Mouse (Mus musculus) stomach, postnatal 0 days (tissue): ENCODE data around the gene Cfap46. TPM values are rescaled to one million over a fixed set of nuclear protein-coding genes. Genes with fewer than 3 reads are reported as not detected.

Source experiments
- ATAC-seq: fragments of 200-750 bp; cut with Nextera tagmentation; 2 replicates; pipeline ENCODE4 v1.8.0; 2017; ENCODE audit not compliant: low FRiP score, low TSS enrichment
- DNase-seq: peaks from one replicate; pipeline ENCODE4 v3.0.0-alpha.2; 2016; ENCODE audit warnings: low spot score
- H3K27ac ChIP-seq: fragments of 300-500 bp; sonication (generic); replicated peaks from 2 replicates; pipeline ENCODE4 v1.5.1; 2014; ENCODE audit warnings: mild to moderate bottlenecking, control low read depth
- H3K27me3 ChIP-seq: fragments of 300-500 bp; sonication (generic); 2 replicates; pipeline ENCODE4 v1.6.1; 2014; ENCODE audit warnings: low read length; ENCODE audit not compliant: control insufficient read depth, insufficient read depth
- H3K36me3 ChIP-seq: fragments of 300-500 bp; sonication (generic); 2 replicates; pipeline ENCODE4 v1.6.1; 2014; ENCODE audit warnings: low read length, mixed read lengths; ENCODE audit not compliant: control insufficient read depth, insufficient read depth
- H3K4me1 ChIP-seq: fragments of 300-500 bp; sonication (generic); replicated peaks from 2 replicates; pipeline ENCODE4 v1.6.1; 2014; ENCODE audit warnings: antibody characterized with exemption; ENCODE audit not compliant: control insufficient read depth, insufficient read depth
- H3K4me2 ChIP-seq: fragments of 300-500 bp; sonication (generic); replicated peaks from 2 replicates; pipeline ENCODE4 v1.6.1; 2014; ENCODE audit warnings: low read depth, mild to moderate bottlenecking, control low read depth, moderate library complexity
- H3K4me3 ChIP-seq: fragments of 300-500 bp; sonication (generic); 2 replicates; pipeline ENCODE4 v1.5.1; 2014; ENCODE audit warnings: low read depth, low read length, control low read depth
- H3K9ac ChIP-seq: fragments of 300-500 bp; sonication (generic); 2 replicates; pipeline ENCODE4 v1.6.1; 2014; ENCODE audit warnings: mild to moderate bottlenecking, low read length, control low read depth, mixed read lengths
- H3K9me3 ChIP-seq: fragments of 300-500 bp; sonication (generic); 2 replicates; pipeline ENCODE4 v1.6.1; 2016; ENCODE audit warnings: low read length; ENCODE audit not compliant: control insufficient read depth
- CTCF ChIP-seq: IDR thresholded peaks from 2 replicates; pipeline ENCODE4 v1.5.1; 2016; ENCODE audit warnings: antibody characterized with exemption, low read depth, mild to moderate bottlenecking, moderate library complexity
- EP300 ChIP-seq: optimal IDR thresholded peaks from 2 replicates; pipeline ENCODE3; 2016; ENCODE audit warnings: antibody characterized with exemption
- WGBS: fragments of 180-500 bp; shearing (Covaris S2); extraction: QIAGEN DNeasy Blood & Tissue Kit; methylation state at CpG from one replicate; pipeline ENCODE4 v1.1.7; 2014; 5-methylcytosine and 5-hydroxymethylcytosine counted together
- polyA plus RNA-seq: library from polyadenylated mRNA; unstranded; fragments of >200 nt; fragmentation: Nextera tagmentation; extraction: Ambion mirVana; gene quantifications from 2 replicates; pipeline ENCODE4 v1.2.1, GENCODE M21; 2015

Cfap46 gene
- polyA plus RNA-seq, result 0.08 and 0.12 TPM in 2 replicates

DNA sequence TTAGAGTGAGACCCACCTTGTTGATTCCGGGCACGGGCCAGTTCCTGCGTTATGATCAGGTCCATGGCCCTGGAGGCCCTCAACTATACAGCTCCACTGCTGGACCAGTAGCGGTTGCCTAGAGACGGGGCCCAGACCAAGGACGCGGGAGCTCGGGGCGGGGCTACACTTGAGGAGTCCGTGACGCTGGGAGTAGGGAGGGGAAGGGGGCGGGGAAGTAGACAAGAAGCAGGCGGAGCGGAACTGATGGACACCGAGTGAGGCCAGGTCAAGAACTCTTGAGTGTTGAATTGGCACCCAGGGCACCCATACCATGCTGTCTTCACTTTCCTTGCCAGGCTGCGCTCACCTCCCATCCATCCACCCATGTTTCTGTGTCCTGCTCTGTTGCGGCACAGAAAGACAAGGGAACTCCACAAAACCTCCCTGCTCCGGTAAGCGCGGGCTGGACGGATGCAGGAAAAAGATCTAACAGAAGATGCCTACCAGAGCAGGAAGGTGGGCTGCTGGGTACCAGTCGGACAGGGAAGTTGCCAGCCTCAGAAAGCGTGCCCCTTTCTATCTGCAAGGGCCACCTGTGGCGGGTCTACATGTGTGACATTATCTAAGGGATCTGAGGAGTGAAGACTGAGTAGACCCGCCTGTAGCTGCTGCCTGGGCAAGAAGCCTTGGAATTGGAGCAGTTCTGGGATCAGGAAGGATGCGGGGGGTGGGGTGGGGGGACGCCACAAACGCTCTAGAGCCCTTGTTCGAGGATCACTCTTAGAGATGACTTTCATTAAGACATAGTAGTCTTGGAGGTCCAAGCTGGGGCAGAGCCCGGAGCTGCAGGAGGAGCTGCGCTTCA is at the start of gene Cfap46:
Gene Cfap46 (minus strand): TSS at position 112 of the 847 bp plus-strand sequence.
- DNase-seq (peak; percentile 81), ATAC-seq (peak; percentile 85)
- Histone ChIP-seq H3K9me3 (no peaks in the 10 kb centered on the region), H3K27ac (no peak within 1 kb of the TSS; the same call in 1 of the 2 replicates), H3K27me3 (no peaks in the 10 kb centered on the region), H3K36me3 (no peaks in the 10 kb centered on the region), H3K4me3 (peak within 1 kb of the TSS; percentile 48), H3K4me1 (no peaks in the 10 kb centered on the region), H3K9ac (peak within 1 kb of the TSS; percentile 52), H3K4me2 (peak within 1 kb of the TSS; percentile 85)
- WGBS, result under 1% methylated on average over 31 of the region's 31 CpGs
- TF ChIP-seq CTCF, result no peak
- no peak for TF ChIP-seq EP300

DNA sequence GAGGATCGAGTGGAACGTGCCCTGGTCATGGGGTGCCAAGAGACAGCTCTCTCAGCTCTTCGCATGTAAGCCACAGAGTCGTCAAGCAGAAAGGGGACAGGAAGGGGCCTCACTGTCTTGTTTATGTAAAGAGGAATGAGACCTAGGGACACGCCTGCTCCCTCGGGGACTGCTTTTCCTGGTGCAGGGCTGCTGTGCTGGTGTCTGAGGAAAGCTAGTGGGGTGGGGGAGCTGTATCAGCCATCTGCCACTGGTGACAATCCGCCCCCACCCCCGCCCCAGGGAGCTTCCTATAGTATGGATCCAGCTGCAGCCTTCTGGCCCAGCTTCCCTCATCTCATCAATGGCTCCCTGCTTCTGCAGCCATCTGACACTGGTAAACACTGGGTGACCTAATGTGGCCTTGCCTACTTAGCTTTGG is 47.7 kb upstream of the Cfap46 start:
- DNase-seq (no peak), ATAC-seq (no peak)
- Histone ChIP-seq H3K9me3 (no peaks in the 10 kb centered on the region), H3K27me3 (no peaks in the 10 kb centered on the region), H3K4me1 (no peaks in the 10 kb centered on the region), H3K36me3 (no peaks in the 10 kb centered on the region), H3K4me2 (no peak overlapping the region), H3K9ac (no peak overlapping the region), H3K27ac (no peak overlapping the region), H3K4me3 (no peak overlapping the region)
- no peak for TF ChIP-seq EP300
- TF ChIP-seq CTCF, result no peak
- 36% methylated on average over 8 of the region's 8 CpGs for WGBS

DNA sequence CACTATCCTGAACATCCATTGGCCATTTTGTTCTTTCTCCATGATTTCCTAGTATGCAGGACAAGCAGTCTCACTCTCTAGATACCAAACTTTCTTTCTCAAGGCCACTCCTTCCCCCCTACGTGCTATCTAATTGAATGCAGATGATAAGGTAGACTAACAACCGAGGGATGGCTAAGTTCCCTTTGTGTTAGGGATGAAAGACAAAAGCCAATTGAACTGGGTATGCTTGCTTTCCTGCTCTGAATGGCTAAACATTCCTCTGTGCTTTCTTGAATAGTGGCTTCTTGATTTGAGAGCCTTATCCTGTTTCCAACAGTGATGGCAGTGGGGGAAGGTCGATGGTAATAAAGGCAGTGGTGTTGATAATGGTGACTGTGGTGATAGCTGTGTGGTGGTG is 43.5 kb upstream of the Cfap46 start:
- Histone ChIP-seq H3K27ac (no peak overlapping the region), H3K36me3 (no peaks in the 10 kb centered on the region), H3K9ac (no peak overlapping the region), H3K4me2 (no peak overlapping the region), H3K4me1 (no peaks in the 10 kb centered on the region), H3K27me3 (no peaks in the 10 kb centered on the region), H3K4me3 (no peak overlapping the region), H3K9me3 (no peaks in the 10 kb centered on the region)
- TF ChIP-seq EP300 (no peak), CTCF (no peak)
- 39% methylated on average over 3 of the region's 3 CpGs for WGBS
- no peak for ATAC-seq
- no peak for DNase-seq

DNA sequence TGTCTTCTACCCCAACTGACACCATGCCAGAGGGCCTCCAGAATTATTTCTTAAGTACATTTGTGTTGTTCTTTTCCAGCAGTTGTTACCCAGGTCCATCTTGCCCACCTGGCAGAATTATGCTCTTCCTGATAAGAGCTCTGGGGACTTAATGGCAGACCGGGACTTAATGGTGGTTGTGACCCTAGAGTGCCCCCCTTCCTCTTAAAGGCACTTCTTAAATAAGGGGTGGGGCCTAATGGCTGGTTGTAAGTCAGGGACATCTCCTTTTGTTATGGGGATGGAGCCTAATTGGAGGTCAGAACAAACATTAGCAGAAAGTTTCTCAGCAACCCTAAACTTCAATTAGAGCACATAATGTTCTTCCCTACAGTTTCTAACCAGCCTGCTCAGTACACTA is 42.0 kb upstream of the Cfap46 start:
- H3K4me1 ChIP-seq, result no peaks in the 10 kb centered on the region
- H3K36me3 ChIP-seq, result no peaks in the 10 kb centered on the region
- no peak overlapping the region for H3K27ac ChIP-seq
- no peak overlapping the region for H3K9ac ChIP-seq
- no peaks in the 10 kb centered on the region for H3K27me3 ChIP-seq
- H3K9me3 ChIP-seq, result no peaks in the 10 kb centered on the region
- no peak for DNase-seq
- ATAC-seq, result no peak
- no peak for TF ChIP-seq EP300
- H3K4me3 ChIP-seq, result no peak overlapping the region
- H3K4me2 ChIP-seq, result no peak overlapping the region
- 39% methylated on average over 1 of the region's 1 CpGs for WGBS

DNA sequence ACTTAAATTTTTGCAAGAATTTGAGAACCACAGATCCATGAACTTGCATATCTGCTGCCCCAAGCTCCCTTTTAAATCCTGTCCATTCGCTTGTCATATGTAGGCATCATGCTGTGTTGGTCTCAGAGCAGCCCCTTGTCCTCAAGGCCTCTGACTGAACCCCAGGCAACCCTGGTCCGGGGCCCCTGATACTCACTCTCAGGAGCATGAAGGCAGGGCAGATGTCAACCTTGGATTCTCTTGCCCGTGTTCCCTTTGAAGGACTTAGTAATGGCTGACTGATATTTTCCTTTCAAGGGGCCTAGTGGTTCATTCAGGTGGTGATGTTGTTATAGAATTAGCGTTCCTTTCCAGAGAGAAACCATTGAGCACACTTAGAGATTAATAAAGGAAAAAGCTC is 40.4 kb upstream of the Cfap46 start:
- H3K36me3 ChIP-seq, result no peaks in the 10 kb centered on the region
- H3K27me3 ChIP-seq, result no peaks in the 10 kb centered on the region
- TF ChIP-seq CTCF (no peak), EP300 (no peak)
- no peak overlapping the region for H3K9ac ChIP-seq
- no peak overlapping the region for H3K4me3 ChIP-seq
- H3K4me2 ChIP-seq, result no peak overlapping the region
- ATAC-seq, result no peak
- H3K9me3 ChIP-seq, result no peaks in the 10 kb centered on the region
- 83% methylated on average over 4 of the region's 4 CpGs for WGBS
- no peak for DNase-seq
- H3K27ac ChIP-seq, result no peak overlapping the region
- no peaks in the 10 kb centered on the region for H3K4me1 ChIP-seq

DNA sequence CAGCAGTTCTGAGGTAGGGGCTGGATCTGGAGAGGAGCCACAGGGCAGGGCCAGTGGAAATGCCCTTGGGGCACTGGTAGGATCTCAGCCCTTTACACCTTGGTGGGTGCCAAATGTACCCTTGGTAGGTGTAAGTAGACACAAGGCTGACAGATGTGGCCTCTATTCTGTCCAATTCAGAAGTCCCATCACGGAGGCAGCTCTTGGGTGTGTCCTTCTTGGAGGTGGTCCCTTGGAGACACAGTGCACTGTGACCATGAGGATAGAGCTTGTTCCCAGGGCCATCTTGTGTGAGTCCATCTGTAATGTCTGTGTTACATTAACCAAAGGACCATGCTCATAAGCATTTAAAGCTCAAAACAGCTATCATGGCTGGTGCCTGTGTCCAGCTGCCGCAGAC is 37.6 kb upstream of the Cfap46 start:
- H3K4me1 ChIP-seq, result no peaks in the 10 kb centered on the region
- WGBS, result 90% methylated on average over 2 of the region's 2 CpGs
- no peaks in the 10 kb centered on the region for H3K36me3 ChIP-seq
- no peaks in the 10 kb centered on the region for H3K27me3 ChIP-seq
- TF ChIP-seq CTCF, result no peak
- TF ChIP-seq EP300, result no peak
- H3K9ac ChIP-seq, result no peak overlapping the region
- no peak overlapping the region for H3K4me2 ChIP-seq
- H3K9me3 ChIP-seq, result no peaks in the 10 kb centered on the region
- H3K27ac ChIP-seq, result no peak overlapping the region
- no peak for ATAC-seq
- DNase-seq, result no peak
- no peak overlapping the region for H3K4me3 ChIP-seq
